Mouse (Mus musculus): ENCODE results near the gene Olfr1443. TPM values are rescaled to one million over a fixed set of nuclear protein-coding genes. Genes with fewer than 3 reads are reported as not detected.
"Not testable (repeated sequence)": the region's sequence is repeated elsewhere in the genome, so short reads cannot be mapped to it uniquely, and the experiment has no call there.

Olfr1443 gene
- total and polyA plus RNA-seq, 2 experiments from 2014 or later, result not detected

- Histone ChIP-seq H3K9ac (replicated peaks; ENCODE audit: low read length) (no peak overlapping the region), H3K27me3 (ENCODE audit: insufficient read depth, low read length) (no peaks in the 10 kb centered on the region), H3K36me3 (ENCODE audit: insufficient read depth, low read length) (no peaks in the 10 kb centered on the region), H3K9me3 (ENCODE audit: low read length) (no peaks in the 10 kb centered on the region), H3K27ac (no peak overlapping the region), H3K4me1 (ENCODE audit: insufficient read depth, low read length) (no peaks in the 10 kb centered on the region), H3K4me3 (ENCODE audit: low read length) (no peak overlapping the region), H3K4me2 (ENCODE audit: low read depth, low read length) (no peak overlapping the region)
- ATAC-seq, result no peak
- TF ChIP-seq CTCF (IDR thresholded peaks at IDR 0.05; ENCODE audit: low read depth), result no peak
- WGBS, result 74% methylated on average over 1 of the region's 1 CpGs
- DNase-seq (ENCODE audit: low spot score), result no peak
These were observed 11.8 kb upstream of the Olfr1443 start for GRCm38 (mm10) chr19:12666156-12666555.

GRCm38 (mm10) chr19:12668601-12669000, 9.3 kb upstream of the Olfr1443 start:
- not testable (repeated sequence) for H3K9ac ChIP-seq (replicated peaks; ENCODE audit: low read length); H3K36me3 ChIP-seq (ENCODE audit: insufficient read depth, low read length); ATAC-seq; H3K27ac ChIP-seq; H3K9me3 ChIP-seq (ENCODE audit: low read length); H3K4me3 ChIP-seq (ENCODE audit: low read length); H3K27me3 ChIP-seq (ENCODE audit: insufficient read depth, low read length); H3K4me1 ChIP-seq (ENCODE audit: insufficient read depth, low read length); H3K4me2 ChIP-seq (ENCODE audit: low read depth, low read length); DNase-seq (ENCODE audit: low spot score)
- 96% methylated on average over 3 of the region's 3 CpGs for WGBS

- H3K27ac ChIP-seq, result no peak within 1 kb of the TSS
- H3K4me1 ChIP-seq (ENCODE audit: insufficient read depth, low read length), result no peaks in the 10 kb centered on the region
- H3K4me3 ChIP-seq (ENCODE audit: low read length), result no peak within 1 kb of the TSS
- H3K9me3 ChIP-seq (ENCODE audit: low read length), result no peaks in the 10 kb centered on the region
- no peak for ATAC-seq
- H3K36me3 ChIP-seq (ENCODE audit: insufficient read depth, low read length), result no peaks in the 10 kb centered on the region
- no peaks in the 10 kb centered on the region for H3K27me3 ChIP-seq (ENCODE audit: insufficient read depth, low read length)
- no peak for DNase-seq (ENCODE audit: low spot score)
- no peak for TF ChIP-seq CTCF (IDR thresholded peaks at IDR 0.05; ENCODE audit: low read depth)
- no peak within 1 kb of the TSS for H3K9ac ChIP-seq (replicated peaks; ENCODE audit: low read length)
- H3K4me2 ChIP-seq (ENCODE audit: low read depth, low read length), result no peak within 1 kb of the TSS
These were observed 7.8 kb upstream of the Olfr1443 start, which contains the start of gene Olfr1442 for GRCm38 (mm10) chr19:12670139-12670538. Gene Olfr1442, plus strand, starts transcription at chr19:12670439.

- 86% methylated on average over 4 of the region's 4 CpGs for WGBS
- no peak for TF ChIP-seq CTCF (IDR thresholded peaks at IDR 0.05; ENCODE audit: low read depth)
- H3K4me2 ChIP-seq (ENCODE audit: low read depth, low read length), result no peak overlapping the region
- no peak overlapping the region for H3K27ac ChIP-seq
- ATAC-seq (no peak), DNase-seq (ENCODE audit: low spot score) (no peak)
- no peaks in the 10 kb centered on the region for H3K36me3 ChIP-seq (ENCODE audit: insufficient read depth, low read length)
- no peak overlapping the region for H3K9ac ChIP-seq (replicated peaks; ENCODE audit: low read length)
- H3K4me1 ChIP-seq (ENCODE audit: insufficient read depth, low read length), result no peaks in the 10 kb centered on the region
- no peaks in the 10 kb centered on the region for H3K27me3 ChIP-seq (ENCODE audit: insufficient read depth, low read length)
- H3K4me3 ChIP-seq (ENCODE audit: low read length), result no peak overlapping the region
- H3K9me3 ChIP-seq (ENCODE audit: low read length), result no peaks in the 10 kb centered on the region
These were observed 6.9 kb upstream of the Olfr1443 start for GRCm38 (mm10) chr19:12671051-12671450.

GRCm38 (mm10) chr19:12684638-12685037, 6.7 kb downstream of the Olfr1443 start:
- Histone ChIP-seq H3K4me3 (ENCODE audit: low read length) (no peak overlapping the region), H3K27me3 (ENCODE audit: insufficient read depth, low read length) (no peaks in the 10 kb centered on the region), H3K9me3 (ENCODE audit: low read length) (no peaks in the 10 kb centered on the region), H3K4me1 (ENCODE audit: insufficient read depth, low read length) (no peaks in the 10 kb centered on the region), H3K9ac (replicated peaks; ENCODE audit: low read length) (no peak overlapping the region), H3K4me2 (ENCODE audit: low read depth, low read length) (no peak overlapping the region), H3K36me3 (ENCODE audit: insufficient read depth, low read length) (no peaks in the 10 kb centered on the region), H3K27ac (no peak overlapping the region)
- DNase-seq (ENCODE audit: low spot score) (no peak), ATAC-seq (no peak)
- TF ChIP-seq CTCF (IDR thresholded peaks at IDR 0.05; ENCODE audit: low read depth), result no peak

- no peak overlapping the region for H3K4me3 ChIP-seq (ENCODE audit: low read length)
- no peak overlapping the region for H3K4me2 ChIP-seq (ENCODE audit: low read depth, low read length)
- no peaks in the 10 kb centered on the region for H3K4me1 ChIP-seq (ENCODE audit: insufficient read depth, low read length)
- ATAC-seq (no peak), DNase-seq (ENCODE audit: low spot score) (no peak)
- TF ChIP-seq CTCF (IDR thresholded peaks at IDR 0.05; ENCODE audit: low read depth), result no peak
- H3K36me3 ChIP-seq (ENCODE audit: insufficient read depth, low read length), result no peaks in the 10 kb centered on the region
- H3K27ac ChIP-seq, result no peak overlapping the region
- H3K9me3 ChIP-seq (ENCODE audit: low read length), result no peaks in the 10 kb centered on the region
- H3K27me3 ChIP-seq (ENCODE audit: insufficient read depth, low read length), result no peaks in the 10 kb centered on the region
- no peak overlapping the region for H3K9ac ChIP-seq (replicated peaks; ENCODE audit: low read length)
These were observed 7.3 kb downstream of the Olfr1443 start for GRCm38 (mm10) chr19:12685231-12685630.

GRCm38 (mm10) chr19:12695590-12695989, 17.7 kb downstream of the Olfr1443 start, which contains the start of gene Keg1:
Gene Keg1, plus strand, starts transcription at chr19:12695786.
- no peaks in the 10 kb centered on the region for H3K36me3 ChIP-seq (ENCODE audit: insufficient read depth, low read length)
- H3K9me3 ChIP-seq (ENCODE audit: low read length), result no peaks in the 10 kb centered on the region
- H3K4me1 ChIP-seq (ENCODE audit: insufficient read depth, low read length), result no peaks in the 10 kb centered on the region
- no peak for DNase-seq (ENCODE audit: low spot score)
- no peak for TF ChIP-seq CTCF (IDR thresholded peaks at IDR 0.05; ENCODE audit: low read depth)
- H3K9ac ChIP-seq (replicated peaks; ENCODE audit: low read length), result no peak within 1 kb of the TSS
- no peak within 1 kb of the TSS for H3K4me2 ChIP-seq (ENCODE audit: low read depth, low read length)
- no peak within 1 kb of the TSS for H3K4me3 ChIP-seq (ENCODE audit: low read length)
- no peak for ATAC-seq
- no peak within 1 kb of the TSS for H3K27ac ChIP-seq
- no peaks in the 10 kb centered on the region for H3K27me3 ChIP-seq (ENCODE audit: insufficient read depth, low read length)
- 83% methylated on average over 3 of the region's 3 CpGs for WGBS
